In genomic region chr9:44107110-44107509, GRCm38 (mm10) we compare ENCODE assay signal across 8 mouse cellular contexts. TPM values are rescaled to one million over a fixed set of nuclear protein-coding genes. Genes with fewer than 3 reads are reported as not detected.
DNase-seq lines count a peak whose midpoint lies in the region; ATAC-seq and TF ChIP-seq lines count a peak whose summit lies in the region.

C1qtnf5 (plus strand) TSS chr9:44107245.

- H3K27ac ChIP-seq in embryonic facial prominence, embryonic 13.5 days: peak within 1 kb of the TSS; percentile 87
- peak within 1 kb of the TSS; percentile 72 for H3K27ac ChIP-seq in heart, adult 2 months
- peak within 1 kb of the TSS; percentile 0 for H3K27ac ChIP-seq in midbrain, embryonic 14.5 days (replicated peaks; ENCODE audit: low read depth, low read length)

- H3K79me2 ChIP-seq in heart, adult 2 months (replicated peaks; ENCODE audit: control insufficient read depth, insufficient read depth, low read length): no peaks in the 10 kb centered on the region; the same call in 1 of the 2 replicates

- DNase-seq in adrenal gland, adult 18-20 months (ENCODE audit: low spot score in 2 of 2): peak; percentile 48 to 69
- DNase-seq in heart, adult 2 months: peak; percentile 89 to 90
- DNase-seq in kidney, adult 11 months: peak; percentile 81
- peak; percentile 85 for DNase-seq in left cerebral cortex, postnatal 4 days
- DNase-seq in midbrain, embryonic 14.5 days: peak; percentile 66
- DNase-seq in urinary bladder, adult 18-20 months (ENCODE audit: low spot score in 2 of 2): peak; percentile 37 to 86

- peak within 1 kb of the TSS; percentile 55 for H3K4me2 ChIP-seq in embryonic facial prominence, embryonic 13.5 days
- peak within 1 kb of the TSS; percentile 44 for H3K4me2 ChIP-seq in midbrain, embryonic 14.5 days (ENCODE audit: low read length)

- no peaks in the 10 kb centered on the region for H3K9me3 ChIP-seq in embryonic facial prominence, embryonic 13.5 days
- H3K9me3 ChIP-seq in midbrain, embryonic 14.5 days (ENCODE audit: control insufficient read depth, low read length): no peaks in the 10 kb centered on the region

- H3K4me1 ChIP-seq in embryonic facial prominence, embryonic 13.5 days: peaks cover 58% of the 10 kb centered on the region
- peaks cover 7% of the 10 kb centered on the region; the same call in 1 of the 2 replicates for H3K4me1 ChIP-seq in heart, adult 2 months (ENCODE audit: control insufficient read depth, insufficient read depth, low read length)
- peaks cover 26% of the 10 kb centered on the region for H3K4me1 ChIP-seq in midbrain, embryonic 14.5 days (ENCODE audit: control insufficient read depth, insufficient read depth, low read length)

- 25% methylated on average over 8 of the region's 8 CpGs for WGBS in embryonic facial prominence, embryonic 13.5 days
- WGBS in heart, adult 2 months: 15% methylated on average over 8 of the region's 8 CpGs
- 11% methylated on average over 8 of the region's 8 CpGs for WGBS in midbrain, embryonic 14.5 days

- H3K27me3 ChIP-seq in embryonic facial prominence, embryonic 13.5 days: no peaks in the 10 kb centered on the region
- H3K27me3 ChIP-seq in heart, adult 2 months (ENCODE audit: control insufficient read depth, insufficient read depth, low read length): no peaks in the 10 kb centered on the region
- no peaks in the 10 kb centered on the region for H3K27me3 ChIP-seq in midbrain, embryonic 14.5 days (ENCODE audit: control insufficient read depth, insufficient read depth, low read length)

- peak within 1 kb of the TSS; percentile 19 for H3K4me3 ChIP-seq in embryonic facial prominence, embryonic 13.5 days
- H3K4me3 ChIP-seq in heart, adult 2 months: peak within 1 kb of the TSS; percentile 31
- 0 out of 2 replicates have a peak within 1 kb of the TSS, but pooled peaks have one; percentile 1 for H3K4me3 ChIP-seq in midbrain, embryonic 14.5 days (replicated peaks; ENCODE audit: low read depth, low read length)

- no peak; the same call in 1 of the 2 replicates for TF ChIP-seq EP300 in heart, adult 2 months (IDR thresholded peaks at IDR 0.05; ENCODE audit: insufficient read depth, low read depth, low read length)

- no peak for TF ChIP-seq CTCF in heart, adult 2 months (IDR thresholded peaks at IDR 0.05)

- H3K36me3 ChIP-seq in embryonic facial prominence, embryonic 13.5 days: peaks cover 41% of the 10 kb centered on the region
- H3K36me3 ChIP-seq in heart, adult 2 months (ENCODE audit: control insufficient read depth, insufficient read depth, low read length): peaks cover 3% of the 10 kb centered on the region; the same call in 1 of the 2 replicates
- peaks cover 5% of the 10 kb centered on the region for H3K36me3 ChIP-seq in midbrain, embryonic 14.5 days (ENCODE audit: control insufficient read depth, insufficient read depth, low read length)

- TF ChIP-seq POLR2A in heart, adult 2 months (IDR thresholded peaks at IDR 0.05; ENCODE audit: insufficient read depth, low read depth, low read length): peak; percentile 57

- intact Hi-C loops in heart, adult 2 months (cut with DNase I): loop anchor here (5.0 kb wide), 1 partner anchor 35 kb away; no protein-coding TSS in a partner anchor
- intact Hi-C loops in left cerebral cortex, postnatal 4 days (cut with DNase I): loop anchor here (10.0 kb wide), 1 partner anchor 122 kb away; no protein-coding TSS in a partner anchor

- peak within 1 kb of the TSS; percentile 61 for H3K9ac ChIP-seq in embryonic facial prominence, embryonic 13.5 days
- H3K9ac ChIP-seq in heart, adult 2 months (ENCODE audit: low read depth, low read length): peak within 1 kb of the TSS; percentile 58
- 0 out of 2 replicates have a peak within 1 kb of the TSS, but pooled peaks have one; percentile 20 for H3K9ac ChIP-seq in midbrain, embryonic 14.5 days (replicated peaks; ENCODE audit: low read length)

- peak; percentile 39 for ATAC-seq in embryonic facial prominence, embryonic 13.5 days (ENCODE audit: insufficient number of reproducible peaks, insufficient read depth, low FRiP score, low TSS enrichment, low read depth)
- ATAC-seq in midbrain, embryonic 14.5 days (ENCODE audit: low FRiP score, low TSS enrichment): peak; percentile 34; the same call in 1 of the 2 replicates
- ATAC-seq in megakaryocyte, adult 5-6 weeks (ENCODE audit: poor library complexity, severe bottlenecking): no peak

RNA-seq across cellular contexts. Expression of gene C1qtnf5, which starts in this region (rescaled TPM):
- 10 to 100 TPM; 13.2 to 17.8 TPM for total RNA-seq in adrenal gland, adult 18-20 months (2021)
- polyA plus RNA-seq in embryonic facial prominence, embryonic 13.5 days (2015; fragmentation: Nextera tagmentation; extraction: Ambion mirVana): 1.5 and 2.8 TPM in 2 replicates
- total RNA-seq in heart, adult 2 months (2021): 1 to 10 TPM; 4.8 to 7.6 TPM
- polyA plus RNA-seq in heart, adult 2 months (2012; rRNA removed): 9.4 and 13.8 TPM in 2 replicates
- 10 to 100 TPM in 1 of 2 experiments, 1 to 10 TPM in 1; 5.3 to 10.6 TPM for total RNA-seq in left cerebral cortex, postnatal 4 days (2021)
- 3.7 and 4.0 TPM in 2 replicates for polyA plus RNA-seq in midbrain, embryonic 14.5 days (2014; fragmentation: Nextera tagmentation; extraction: Ambion mirVana)
- 0.27 TPM in 1 of 2 replicates, not detected in the other for total RNA-seq in megakaryocyte, adult 5-6 weeks (2015)
- 0.40 TPM in 1 of 2 replicates, not detected in the other for total RNA-seq in megakaryocyte, adult 5-6 weeks (2017)

Comparison
In these comparisons a context has a peak if more than half of its experiments do, and no peak if none do; other contexts are left out.
1. RNA of gene C1qtnf5 (total RNA-seq): 13.2 to 17.8 TPM in adrenal gland, adult 18-20 months, 5.3 to 10.6 TPM in left cerebral cortex, postnatal 4 days and 4.8 to 7.6 TPM in heart, adult 2 months; 0.27 to 0.40 TPM in megakaryocyte, adult 5-6 weeks; every median in the first group is over 4 times any median in the second.
2. H3K27ac ChIP-seq: peak in every context shown above with its lines; median percentile 87 in embryonic facial prominence, embryonic 13.5 days; 72 in heart, adult 2 months; 0 in midbrain, embryonic 14.5 days.
3. Peak in every context shown above with its lines, with median percentiles within 50 percentile points of each other: DNase-seq, H3K4me3 ChIP-seq and H3K9ac ChIP-seq.